Mouse (Mus musculus) spleen, embryonic (tissue): ENCODE measurements around the gene Taf1c.

Experiments used
- CTCF ChIA-PET: fragments of 350-600 bp; sonication (Branson Sonifier 250); formaldehyde crosslinking; loops from one replicate; lab custom pipeline; 2022; lab: Charles Lee

Gene Taf1c

GRCm38 (mm10) chr8:119604996-119605395 lies at the start of gene Taf1c:
Gene Taf1c, minus strand, starts transcription at chr8:119605222.
- CTCF ChIA-PET: interaction anchor here (0.8 kb wide), 1 partner anchor 71 kb away, joined by 3 read pairs; no protein-coding TSS in a partner anchor

GRCm38 (mm10) chr8:119651324-119651723 lies 46.3 kb upstream of the Taf1c start:
- CTCF ChIA-PET: no interaction called here

- CTCF ChIA-PET: no interaction called here
Observed at GRCm38 (mm10) chr8:119646846-119647245, 41.8 kb upstream of the Taf1c start.

GRCm38 (mm10) chr8:119646197-119646596 lies 41.2 kb upstream of the Taf1c start:
- CTCF ChIA-PET: no interaction called here

- CTCF ChIA-PET: no interaction called here
Observed at GRCm38 (mm10) chr8:119644981-119645597, 40.1 kb upstream of the Taf1c start.

- CTCF ChIA-PET: no interaction called here
Observed at GRCm38 (mm10) chr8:119644429-119644960, 39.5 kb upstream of the Taf1c start.

GRCm38 (mm10) chr8:119642960-119643359 lies 37.9 kb upstream of the Taf1c start:
- CTCF ChIA-PET: no interaction called here

- CTCF ChIA-PET: no interaction called here
Observed at GRCm38 (mm10) chr8:119641058-119641457, 36.0 kb upstream of the Taf1c start.

- CTCF ChIA-PET: no interaction called here
Observed at GRCm38 (mm10) chr8:119639798-119640197, 34.8 kb upstream of the Taf1c start.

- CTCF ChIA-PET: no interaction called here
Observed at GRCm38 (mm10) chr8:119638261-119638660, 33.2 kb upstream of the Taf1c start.

GRCm38 (mm10) chr8:119637381-119637780 lies 32.4 kb upstream of the Taf1c start:
- CTCF ChIA-PET: no interaction called here

GRCm38 (mm10) chr8:119636766-119637165 lies 31.7 kb upstream of the Taf1c start:
- CTCF ChIA-PET: no interaction called here

- CTCF ChIA-PET: no interaction called here
Observed at GRCm38 (mm10) chr8:119635958-119636357, 30.9 kb upstream of the Taf1c start.

GRCm38 (mm10) chr8:119635378-119635777 lies 30.4 kb upstream of the Taf1c start, which contains the start of gene Kcng4:
Gene Kcng4, minus strand, starts transcription at chr8:119635680.
- CTCF ChIA-PET: no interaction called here

- CTCF ChIA-PET: no interaction called here
Observed at GRCm38 (mm10) chr8:119634616-119635336, 29.8 kb upstream of the Taf1c start.

- CTCF ChIA-PET: no interaction called here
Observed at GRCm38 (mm10) chr8:119632909-119633308, 27.9 kb upstream of the Taf1c start.

GRCm38 (mm10) chr8:119632246-119632645 lies 27.2 kb upstream of the Taf1c start:
- CTCF ChIA-PET: no interaction called here

GRCm38 (mm10) chr8:119630841-119631240 lies 25.8 kb upstream of the Taf1c start:
- CTCF ChIA-PET: interaction anchor here (0.7 kb wide), 1 partner anchor 308 kb away, joined by 4 read pairs; no protein-coding TSS in a partner anchor

- CTCF ChIA-PET: no interaction called here
Observed at GRCm38 (mm10) chr8:119627613-119628359, 22.8 kb upstream of the Taf1c start.

GRCm38 (mm10) chr8:119627199-119627598 lies 22.2 kb upstream of the Taf1c start:
- CTCF ChIA-PET: no interaction called here

- CTCF ChIA-PET: no interaction called here
Observed at GRCm38 (mm10) chr8:119625788-119626187, 20.8 kb upstream of the Taf1c start.

- CTCF ChIA-PET: interaction anchor here (0.6 kb wide), 1 partner anchor 139 kb away, joined by 10 read pairs; no protein-coding TSS in a partner anchor
Observed at GRCm38 (mm10) chr8:119624916-119625315, 19.9 kb upstream of the Taf1c start.
